Mouse (Mus musculus) G1E (cell line): ENCODE data around the gene Samd15. TPM values are rescaled to one million over a fixed set of nuclear protein-coding genes. Genes with fewer than 3 reads are reported as not detected.
"Not testable (repeated sequence)": the region's sequence is repeated elsewhere in the genome, so short reads cannot be mapped to it uniquely, and the experiment has no call there.

Experiments used
- ATAC-seq: 2 replicates; pipeline ENCODE4 v1.8.0; 2016; ENCODE audit warnings: mild to moderate bottlenecking; ENCODE audit not compliant: insufficient number of reproducible peaks, poor library complexity, low FRiP score, severe bottlenecking; ENCODE audit errors: extremely low read depth
- DNase-seq: peaks from one replicate; pipeline ENCODE4 v3.0.0; 2012; ENCODE audit warnings: low spot score
- H3K27me3 ChIP-seq: 2 replicates; pipeline ENCODE4 v1.6.1; 2012; ENCODE audit warnings: mild to moderate bottlenecking, low read length, inconsistent platforms; ENCODE audit not compliant: insufficient read depth
- H3K36me3 ChIP-seq: replicated peaks from 2 replicates; pipeline ENCODE3; 2012; ENCODE audit warnings: mild to moderate bottlenecking, inconsistent platforms
- H3K4me1 ChIP-seq: 2 replicates; pipeline ENCODE4 v1.6.1; 2012; ENCODE audit warnings: low read depth, low read length, inconsistent platforms, mixed read lengths; ENCODE audit not compliant: insufficient read depth
- H3K4me3 ChIP-seq: 2 replicates; pipeline ENCODE4 v1.5.1; 2012; ENCODE audit warnings: low read depth, mild to moderate bottlenecking, inconsistent platforms, low read length, moderate library complexity, mixed read lengths
- H3K9me3 ChIP-seq: replicated peaks from 2 replicates; pipeline ENCODE4 v1.6.1; 2012; ENCODE audit warnings: inconsistent platforms
- CTCF ChIP-seq: IDR thresholded peaks from 2 replicates; pipeline ENCODE4 v1.5.1; 2012; ENCODE audit warnings: low read depth, low read length, inconsistent platforms, mixed read lengths
- GATA1 ChIP-seq: IDR thresholded peaks from 2 replicates; pipeline ENCODE4 v1.6.1; 2012; ENCODE audit warnings: borderline replicate concordance, low read length, inconsistent platforms, mixed read lengths
- GATA2 ChIP-seq: IDR thresholded peaks from 2 replicates; pipeline ENCODE4 v1.6.1; 2012; ENCODE audit warnings: low read depth, low read length, inconsistent platforms, borderline replicate concordance
- POLR2AphosphoS5 ChIP-seq: IDR thresholded peaks from 2 replicates; pipeline ENCODE4 v1.6.1; 2012; ENCODE audit warnings: low read depth, low read length, inconsistent platforms; ENCODE audit not compliant: insufficient replicate concordance
- TAL1 ChIP-seq: conservative IDR thresholded peaks from 2 replicates; pipeline ENCODE4 v1.6.1; 2012; ENCODE audit warnings: low read depth, low read length, inconsistent platforms, mixed read lengths
- polyA plus RNA-seq: library from polyadenylated mRNA; stranded (reverse); fragments of >175 nt; gene quantifications from 2 replicates; pipeline ENCODE4 v1.2.3, GENCODE M21; 2012
- total RNA-seq, 2 experiments: library from RNA; stranded (forward) in 1 of 2; stranded (reverse) in 1 of 2; fragments of 200-1000 nt in 1 of 2; fragments of >200 nt in 1 of 2; fragmentation: Nextera tagmentation in 1 of 2; gene quantifications; 2 replicates each; pipeline ENCODE4 v1.2.3; 2014 to 2017

Gene Samd15
- total and polyA plus RNA-seq, 3 experiments, result 2.3 to 3.2 TPM; not detected in 1

DNA sequence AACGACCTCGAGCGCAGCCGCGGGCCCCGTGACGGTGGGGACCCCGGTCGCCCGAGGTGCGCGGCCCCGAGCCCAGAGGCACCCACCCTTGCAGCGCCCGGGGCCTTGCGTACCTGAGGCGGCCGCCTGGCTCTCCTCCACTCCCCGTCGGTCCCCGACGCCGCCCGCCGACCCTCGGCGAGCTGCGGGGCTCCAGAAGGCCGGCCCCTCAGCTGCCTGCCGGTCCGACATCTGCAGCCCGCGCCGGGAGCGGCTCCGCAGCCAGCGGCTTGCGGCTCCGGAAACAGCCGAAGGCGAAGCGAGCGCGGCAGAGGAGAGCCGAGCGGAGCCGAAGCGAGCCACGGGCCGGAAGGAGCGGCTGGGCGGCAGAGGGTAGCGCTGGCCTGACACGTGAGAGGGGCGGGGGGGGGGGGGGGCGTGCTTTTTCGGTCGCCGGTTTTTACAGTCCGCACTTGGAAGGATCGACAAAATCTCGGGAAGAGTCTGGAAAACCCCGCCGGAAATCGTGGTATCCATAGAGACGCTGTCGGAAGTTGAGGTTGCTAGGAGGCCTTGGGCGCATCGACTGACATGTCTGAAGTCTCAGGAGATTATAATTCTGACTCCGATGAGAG, 557 bp downstream of the Samd15 start, which contains the start of gene Tmed8:
Tmed8 (minus strand) TSS at position 482 of the 614 bp plus-strand sequence.
- Histone ChIP-seq H3K27me3 (no peaks in the 10 kb centered on the region), H3K9me3 (no peaks in the 10 kb centered on the region), H3K36me3 (peaks cover 3% of the 10 kb centered on the region), H3K4me1 (peaks cover 26% of the 10 kb centered on the region), H3K4me3 (peak within 1 kb of the TSS; percentile 77)
- ATAC-seq, result peak; percentile 48; the same call in 1 of the 2 replicates
- peak; percentile 81 for DNase-seq
- TF ChIP-seq TAL1, result no peak
- no peak for TF ChIP-seq POLR2AphosphoS5
- TF ChIP-seq GATA1, result no peak
- no peak for TF ChIP-seq GATA2
- no peak for TF ChIP-seq CTCF

DNA sequence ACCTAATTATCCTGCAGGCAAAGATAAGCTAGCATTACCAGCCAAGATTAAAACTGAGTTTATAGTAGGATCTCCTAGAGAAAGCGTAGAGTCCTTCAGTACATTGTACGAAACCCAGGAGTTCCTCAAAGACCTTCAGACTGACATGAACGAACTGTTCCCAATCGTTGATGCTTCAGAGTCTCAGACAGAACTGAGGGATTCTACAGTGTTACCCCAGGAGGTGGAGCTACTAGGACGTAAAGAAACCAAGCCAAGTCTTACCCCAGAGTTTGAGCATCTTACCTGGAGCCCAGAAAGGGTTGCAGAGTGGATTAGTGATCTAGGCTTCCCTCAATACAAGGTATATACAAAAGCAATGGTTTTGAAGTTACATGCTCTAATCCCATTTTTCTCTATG, 2.2 kb downstream of the Samd15 start:
- Histone ChIP-seq H3K4me1 (peaks cover 26% of the 10 kb centered on the region), H3K27me3 (no peaks in the 10 kb centered on the region), H3K4me3 (no peak overlapping the region), H3K36me3 (peaks cover 2% of the 10 kb centered on the region), H3K9me3 (no peaks in the 10 kb centered on the region)
- ATAC-seq (no peak), DNase-seq (no peak)
- TF ChIP-seq GATA1 (no peak), GATA2 (no peak), POLR2AphosphoS5 (no peak), TAL1 (no peak), CTCF (no peak)

DNA sequence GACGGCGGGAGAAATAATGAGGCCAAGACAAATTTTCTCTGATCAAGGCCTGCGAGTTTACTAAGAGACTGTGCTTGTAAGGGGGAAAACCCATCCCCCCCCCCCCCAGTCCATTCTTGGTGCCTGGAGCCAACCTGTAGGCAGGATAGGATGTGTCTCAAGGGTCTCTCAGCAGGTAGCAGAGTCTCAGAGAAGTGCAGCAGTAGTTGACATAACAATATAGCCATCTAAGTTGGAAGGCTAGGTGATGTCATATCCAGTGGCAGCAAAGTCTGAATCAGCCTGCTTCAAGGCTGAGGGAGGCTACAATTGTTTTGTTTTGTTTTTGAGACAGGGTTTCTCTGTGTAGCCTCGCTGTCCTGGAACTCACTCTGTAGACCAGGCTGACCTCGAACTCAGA, 6.3 kb downstream of the Samd15 start:
- not testable (repeated sequence) for ATAC-seq, H3K36me3 ChIP-seq, H3K4me1 ChIP-seq, DNase-seq, H3K4me3 ChIP-seq, H3K27me3 ChIP-seq, H3K9me3 ChIP-seq

DNA sequence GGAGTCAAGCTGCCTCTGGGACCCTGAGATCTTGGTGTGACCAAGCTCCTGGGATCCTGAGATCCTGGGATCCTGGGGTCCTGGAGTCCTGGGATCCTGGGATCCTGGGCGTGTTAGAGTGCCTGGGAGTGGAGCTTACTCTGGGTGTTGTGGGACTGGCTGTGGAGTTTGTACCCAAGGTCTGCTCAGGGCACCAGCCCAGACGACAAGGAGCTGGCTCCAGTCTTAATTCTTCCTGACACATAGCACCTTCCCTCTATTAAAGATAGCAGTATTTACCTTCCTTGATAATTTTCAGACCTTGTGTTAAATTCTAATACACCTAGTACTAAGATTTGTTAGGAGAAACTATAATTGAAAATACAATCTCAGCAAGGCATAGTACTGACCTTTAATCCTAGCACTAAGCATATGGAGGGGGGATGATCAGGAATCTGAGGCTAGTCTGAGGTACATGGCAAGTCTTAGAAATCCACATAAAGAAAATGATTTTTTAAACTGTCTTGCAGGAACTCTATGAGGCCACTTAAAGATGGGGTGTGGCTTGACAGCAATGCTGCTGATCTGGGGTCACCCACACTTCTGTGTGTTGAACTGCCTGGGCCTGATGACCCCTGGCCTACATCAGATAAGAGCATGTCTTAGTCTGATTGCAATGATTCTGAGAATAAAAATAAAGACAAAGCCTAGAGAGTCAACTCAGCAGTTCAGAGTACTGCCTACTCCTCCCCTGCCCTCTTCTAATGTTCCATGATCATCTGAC, 13.5 kb downstream of the Samd15 start:
- TF ChIP-seq GATA2, result no peak
- TF ChIP-seq GATA1, result no peak
- no peak for TF ChIP-seq TAL1
- no peak for TF ChIP-seq CTCF
- TF ChIP-seq POLR2AphosphoS5, result no peak
- ATAC-seq (no peak; the same call in 1 of the 2 replicates), DNase-seq (no peak)
- no peak overlapping the region for H3K4me3 ChIP-seq
- peaks cover 5% of the 10 kb centered on the region; the same call in 1 of the 2 replicates for H3K27me3 ChIP-seq
- peaks cover 7% of the 10 kb centered on the region; the same call in 1 of the 2 replicates for H3K4me1 ChIP-seq
- H3K9me3 ChIP-seq, result no peaks in the 10 kb centered on the region
- no peaks in the 10 kb centered on the region for H3K36me3 ChIP-seq

DNA sequence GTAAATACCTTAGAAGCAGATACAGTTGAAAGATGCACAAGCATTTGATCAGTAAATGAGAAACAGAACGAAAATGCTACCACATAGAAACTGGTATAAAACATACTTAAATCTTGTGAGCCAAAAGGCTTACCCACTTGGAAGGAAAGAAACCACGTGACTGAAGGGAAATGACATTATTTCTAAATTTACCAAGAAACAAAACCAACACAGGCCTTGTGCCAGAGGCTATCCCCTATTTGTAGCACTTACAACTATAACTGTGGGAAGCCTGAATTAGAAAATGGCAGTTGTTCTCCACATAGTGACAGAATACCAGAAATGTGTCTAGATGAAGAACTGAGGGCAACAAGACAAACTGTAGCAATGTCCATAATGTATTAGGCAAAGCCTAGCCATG, 16.5 kb downstream of the Samd15 start:
- DNase-seq, result no peak
- TF ChIP-seq TAL1, result no peak
- no peak for TF ChIP-seq GATA1
- no peak for TF ChIP-seq CTCF
- no peak for TF ChIP-seq GATA2
- TF ChIP-seq POLR2AphosphoS5, result no peak
- Histone ChIP-seq H3K4me1 (peaks cover 7% of the 10 kb centered on the region; the same call in 1 of the 2 replicates), H3K36me3 (no peaks in the 10 kb centered on the region), H3K27me3 (peaks cover 12% of the 10 kb centered on the region), H3K9me3 (no peaks in the 10 kb centered on the region), H3K4me3 (no peak overlapping the region)
- no peak for ATAC-seq

DNA sequence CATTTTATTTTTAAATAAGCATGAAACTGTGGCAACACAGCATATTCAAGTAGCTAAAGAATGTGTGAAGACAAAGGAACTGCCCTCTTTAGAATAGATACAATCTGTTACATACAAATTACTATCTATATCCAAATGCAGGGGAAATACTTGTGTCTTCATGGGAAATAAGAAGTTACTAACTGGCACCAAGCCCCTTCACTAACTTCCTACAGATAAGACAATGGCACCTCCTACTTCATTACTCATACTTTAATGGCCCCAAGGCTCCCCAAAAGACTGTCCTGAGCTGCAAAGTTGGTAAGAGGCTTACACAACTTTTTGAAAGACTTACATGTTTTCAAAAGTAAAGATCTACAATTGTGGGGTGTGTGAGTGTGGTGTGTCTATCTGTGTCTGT, 18.1 kb downstream of the Samd15 start:
- no peak for ATAC-seq
- H3K4me3 ChIP-seq, result no peak overlapping the region
- H3K9me3 ChIP-seq, result no peaks in the 10 kb centered on the region
- no peak for TF ChIP-seq GATA1
- no peak for TF ChIP-seq GATA2
- no peak for TF ChIP-seq TAL1
- TF ChIP-seq POLR2AphosphoS5, result no peak
- no peak for TF ChIP-seq CTCF
- peaks cover 9% of the 10 kb centered on the region for H3K4me1 ChIP-seq
- no peaks in the 10 kb centered on the region for H3K36me3 ChIP-seq
- peaks cover 10% of the 10 kb centered on the region for H3K27me3 ChIP-seq
- DNase-seq, result no peak
